Mouse (Mus musculus): ENCODE measurements around the gene Gm8300.

GRCm38 (mm10) chr12:87471421-87471963 lies 42.6 kb upstream of the Gm8300 start:
- TF ChIP-seq POLR2A (IDR thresholded peaks at IDR 0.05; ENCODE audit: borderline replicate concordance, low read depth, low read length) (no peak), CTCF (IDR thresholded peaks at IDR 0.05; ENCODE audit: low read depth, low read length) (no peak)
